Mouse (Mus musculus) liver, adult 2 months (tissue): Measurements from ENCODE around the gene Cdk1.

Source experiments
- CTCF ChIP-seq: fragments of 200-500 bp; IDR thresholded peaks from 2 replicates; pipeline ENCODE4 v1.5.1; 2011; ENCODE audit warnings: low read depth, low read length, control low read depth
- POLR2A ChIP-seq: fragments of 200-500 bp; IDR thresholded peaks from 2 replicates; pipeline ENCODE4 v1.6.1; 2011; ENCODE audit warnings: low read length, control low read depth; ENCODE audit not compliant: insufficient read depth; ENCODE audit errors: extremely low read depth

- TF ChIP-seq CTCF: no peak
- no peak for TF ChIP-seq POLR2A
These were observed 40.9 kb downstream of the Cdk1 start for GRCm38 (mm10) chr10:69311867-69312266.
